Mouse (Mus musculus): Measurements from ENCODE around the gene Cdc37l1.

The Cdc37l1 gene

DNA sequence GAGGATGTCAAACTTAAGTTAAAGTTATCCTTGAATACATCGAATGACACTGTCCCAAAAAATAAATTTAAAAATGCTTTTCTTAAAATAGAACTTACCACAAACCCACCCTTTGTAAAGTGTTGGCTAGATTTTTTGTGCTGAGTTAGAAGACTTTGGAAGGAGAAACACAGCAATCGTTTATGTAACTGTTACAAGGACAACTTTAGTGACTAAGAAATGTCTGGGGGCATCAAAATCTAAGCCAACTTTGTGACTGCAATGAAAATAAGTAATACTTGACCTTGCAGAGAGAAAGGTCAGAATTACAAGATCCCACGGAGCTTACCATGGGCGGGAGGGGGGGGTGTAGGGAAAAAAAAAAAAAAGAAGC is 56.8 kb downstream of the Cdc37l1 start:
- DNase-seq (ENCODE audit: low read depth, low spot score): no peak

- no peak for DNase-seq (ENCODE audit: low read depth, low spot score)
Measured at GRCm38 (mm10) chr19:29047334-29048170, 57.4 kb downstream of the Cdc37l1 start, which contains the start of gene Ak3. Ak3 (minus strand) TSS chr19:29047961.

GRCm38 (mm10) chr19:29049401-29050075 is 59.4 kb downstream of the Cdc37l1 start:
- DNase-seq (ENCODE audit: low read depth, low spot score): no peak

DNA sequence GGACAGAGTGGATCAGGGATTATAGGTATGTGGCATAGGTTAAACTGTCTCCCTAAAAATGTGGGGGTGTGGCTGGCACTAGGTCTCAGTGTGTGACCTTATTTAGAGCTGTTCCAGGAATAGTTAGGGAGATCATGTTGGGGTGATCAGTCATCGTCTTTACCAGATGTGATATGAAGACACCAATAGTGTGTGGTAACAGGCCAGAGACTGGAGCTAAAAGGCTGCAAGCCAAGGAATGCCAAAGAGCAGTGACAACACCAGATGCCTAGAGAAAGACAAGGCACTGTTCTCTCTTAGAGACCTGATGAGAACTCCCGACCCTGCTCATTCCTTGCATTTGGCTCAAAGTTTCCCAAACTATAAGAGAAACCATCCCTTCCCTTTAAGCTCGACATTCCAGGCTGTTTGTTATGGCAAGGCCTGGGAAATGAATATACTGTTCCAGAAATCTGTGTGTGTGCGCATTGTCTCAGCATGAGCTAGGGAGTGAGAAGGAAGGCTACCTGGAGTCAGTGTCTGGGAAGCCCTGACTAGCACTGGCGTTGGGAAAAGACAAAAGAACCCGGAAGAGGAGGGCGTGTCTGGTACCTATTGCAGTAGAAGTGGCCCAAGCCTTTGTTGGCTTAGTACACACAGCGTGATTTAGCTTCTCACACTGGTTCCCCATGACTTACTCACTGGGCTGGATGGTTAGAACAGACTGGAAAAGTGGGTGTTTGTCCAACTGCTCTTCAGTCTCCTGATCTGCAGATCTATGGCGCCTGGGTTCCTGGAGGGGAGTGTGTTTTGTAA is 60.2 kb downstream of the Cdc37l1 start:
- no peak for DNase-seq (ENCODE audit: low read depth, low spot score)

DNA sequence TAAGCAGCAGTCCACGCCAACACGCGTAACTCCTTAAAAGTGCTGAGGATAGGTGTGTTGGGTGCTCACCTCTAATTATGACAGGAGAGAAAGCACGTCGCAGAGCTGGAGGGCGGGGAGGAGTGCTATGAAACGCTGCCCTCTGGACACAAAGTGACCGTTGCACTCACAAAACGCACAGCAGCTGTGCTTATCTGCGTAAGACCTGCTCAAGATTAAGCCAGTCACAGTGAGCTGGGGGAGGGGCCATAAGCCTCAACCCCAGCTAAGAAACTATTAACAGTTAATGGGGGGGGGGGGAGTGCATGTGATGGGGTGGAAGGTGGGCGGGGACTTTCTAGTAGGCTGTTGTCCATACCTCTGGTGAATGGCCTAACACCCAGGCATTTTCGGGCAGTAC is 62.6 kb downstream of the Cdc37l1 start:
- DNase-seq (ENCODE audit: low read depth, low spot score): no peak

GRCm38 (mm10) chr19:29054594-29054993 is 64.4 kb downstream of the Cdc37l1 start:
- DNase-seq (ENCODE audit: low read depth, low spot score): no peak

DNA sequence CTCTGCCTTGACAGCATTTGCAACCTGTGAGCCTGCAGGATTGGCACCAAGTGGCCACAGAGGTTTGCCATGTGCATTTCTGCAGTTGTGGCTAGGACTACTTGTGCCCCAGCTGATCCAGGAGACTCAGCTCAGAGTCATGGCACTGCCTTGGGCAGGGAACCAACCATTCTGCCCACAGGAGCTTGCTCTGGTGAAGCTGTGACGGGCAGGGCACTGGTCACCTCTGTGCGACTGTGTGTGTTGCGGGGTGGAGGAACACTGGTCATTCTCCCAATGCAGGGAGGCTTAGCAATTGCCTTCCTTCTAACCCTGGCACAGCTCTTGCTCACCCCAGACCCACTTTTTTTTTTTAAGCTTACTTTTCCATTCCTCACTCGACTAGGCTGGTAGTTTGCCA is 65.3 kb downstream of the Cdc37l1 start:
- no peak for DNase-seq (ENCODE audit: low read depth, low spot score)

DNA sequence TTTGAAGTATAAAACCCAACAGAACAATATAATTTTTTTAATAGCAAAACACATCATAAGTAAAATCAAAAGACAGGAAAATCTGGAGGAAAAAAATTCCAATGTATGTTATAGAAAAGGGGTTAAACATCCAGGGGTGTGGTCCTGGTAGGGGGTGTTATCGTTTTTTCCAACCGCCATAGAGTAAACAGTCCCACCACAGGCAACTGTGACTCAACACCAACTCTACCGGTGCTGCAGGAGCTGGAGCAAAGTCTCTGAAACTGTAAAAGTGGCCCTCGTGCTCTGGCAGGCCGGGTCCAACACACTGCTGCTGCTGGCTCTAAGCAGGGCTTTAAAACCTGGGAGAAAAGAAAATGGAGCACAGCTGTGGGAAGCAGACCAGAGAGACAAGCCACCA is 68.6 kb downstream of the Cdc37l1 start:
- DNase-seq (ENCODE audit: low read depth, low spot score): no peak

DNA sequence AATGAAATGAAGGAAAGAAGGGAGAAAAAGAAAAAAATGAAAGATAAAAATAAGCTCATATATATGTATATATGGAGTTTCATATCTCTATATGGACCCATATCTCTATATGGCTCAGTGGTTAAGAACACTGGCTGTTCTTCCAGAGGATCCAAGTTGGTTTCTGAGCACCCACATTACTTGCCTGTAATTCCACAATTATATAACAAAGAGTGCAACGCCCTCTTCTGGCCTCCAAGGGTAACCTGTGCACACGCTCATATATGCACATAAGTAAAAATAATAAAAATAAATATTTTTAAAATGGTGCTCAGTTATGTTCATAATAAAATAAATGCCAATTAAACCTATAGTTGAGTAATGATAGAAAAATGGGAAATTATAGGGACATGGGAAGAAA is 69.5 kb downstream of the Cdc37l1 start:
- no peak for DNase-seq (ENCODE audit: low read depth, low spot score)

DNA sequence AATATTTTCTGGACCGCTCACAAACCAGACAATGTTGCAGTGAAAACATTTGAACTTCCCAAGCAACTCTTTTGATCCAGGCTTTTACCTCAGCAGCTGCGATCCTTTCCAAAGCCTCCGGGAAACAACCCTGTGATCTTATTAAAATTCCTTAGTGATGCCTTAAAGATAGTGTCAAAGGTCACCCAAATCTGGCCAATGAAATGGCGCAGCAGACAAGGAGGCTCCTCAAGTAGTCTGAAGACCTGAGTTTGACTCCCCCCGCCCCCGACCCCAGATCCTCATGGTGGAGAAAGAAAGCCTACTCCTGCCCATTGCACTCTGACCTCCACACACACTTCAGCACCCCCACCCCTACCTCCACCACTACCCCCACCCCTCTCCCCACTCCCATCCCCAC is 70.1 kb downstream of the Cdc37l1 start:
- DNase-seq (ENCODE audit: low read depth, low spot score): no peak

DNA sequence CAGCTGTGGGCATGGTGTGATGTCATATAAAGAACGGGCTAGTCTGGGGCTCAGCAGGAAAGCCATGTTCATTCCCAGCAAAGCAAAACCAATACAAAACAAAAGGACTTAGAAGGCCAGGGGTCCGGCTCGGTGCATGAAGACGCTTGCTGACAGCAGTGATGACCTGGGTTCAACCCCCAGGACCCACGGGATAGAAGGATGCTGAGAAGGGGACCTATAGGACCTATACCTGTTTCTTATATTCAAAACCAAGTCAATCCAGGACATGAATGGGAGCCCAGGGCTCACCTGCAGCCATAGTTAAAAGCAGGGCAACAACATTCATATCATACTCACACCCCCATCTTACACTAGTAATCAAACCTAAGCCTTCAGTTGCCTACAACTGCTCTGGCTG is 72.9 kb downstream of the Cdc37l1 start:
- DNase-seq (ENCODE audit: low read depth, low spot score): no peak

DNA sequence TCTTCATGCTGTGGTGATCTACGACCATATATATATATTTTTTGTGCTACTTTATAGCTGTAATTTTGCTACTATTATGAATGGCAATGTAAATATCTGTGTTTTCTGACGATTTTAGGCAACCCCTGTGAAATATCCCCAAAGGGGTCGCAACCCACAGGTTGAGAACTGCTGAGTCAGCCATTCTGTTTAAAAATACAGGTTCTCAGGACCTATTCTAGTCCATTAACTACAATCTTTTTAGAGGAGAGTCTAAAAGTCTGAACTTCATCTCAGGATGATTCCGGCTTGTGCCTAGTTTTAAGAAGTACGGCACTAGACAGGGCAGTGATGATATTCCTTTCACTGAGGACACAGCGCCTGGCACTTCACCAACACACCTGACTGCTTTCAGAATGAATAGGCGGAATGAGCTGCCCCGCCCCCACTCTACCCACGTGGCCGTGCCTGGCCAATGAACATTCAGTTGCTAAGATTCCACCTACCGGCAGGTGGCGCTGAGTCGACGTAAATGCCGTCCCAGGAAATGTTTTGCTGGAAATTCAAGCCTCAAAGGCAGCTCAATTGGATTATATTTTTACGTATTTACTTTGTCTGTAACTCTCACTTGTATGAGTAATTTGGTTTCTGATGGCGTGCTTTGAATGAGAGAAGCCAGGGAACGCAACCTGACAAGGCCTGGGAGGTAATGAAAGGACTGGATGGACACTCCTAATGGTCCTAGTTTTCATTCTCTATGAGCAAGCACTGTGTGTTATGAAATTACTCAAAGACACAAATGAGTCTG is 73.6 kb downstream of the Cdc37l1 start:
- DNase-seq (ENCODE audit: low read depth, low spot score): peak; percentile 98

- peak; percentile 87 for DNase-seq (ENCODE audit: low read depth, low spot score)
Measured at GRCm38 (mm10) chr19:29064451-29065102, 74.4 kb downstream of the Cdc37l1 start.

DNA sequence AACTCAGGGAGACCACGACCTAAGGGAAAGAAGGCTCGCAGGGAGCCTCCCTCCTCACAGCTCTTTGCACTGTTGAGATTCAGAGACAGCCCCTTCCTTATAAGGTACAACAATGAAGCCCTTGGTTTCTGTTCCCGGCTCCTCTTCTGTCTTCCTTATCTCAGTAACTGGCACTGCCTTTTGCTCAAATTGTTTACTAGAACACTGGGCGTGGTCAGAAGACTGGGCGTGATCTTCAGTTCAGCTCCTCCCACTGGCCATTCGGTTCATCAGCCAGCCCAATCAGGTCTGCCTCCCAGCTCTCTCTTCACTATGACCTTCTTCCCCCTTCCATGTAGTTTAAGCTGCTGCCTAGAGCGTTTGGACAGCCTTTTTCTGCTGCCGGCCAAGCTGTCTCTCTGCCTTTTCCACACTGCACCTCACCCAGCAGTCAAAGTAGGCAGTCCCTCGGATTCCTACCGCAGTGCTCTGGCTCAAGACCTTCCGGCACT is 76.9 kb downstream of the Cdc37l1 start:
- peak; percentile 94 for DNase-seq (ENCODE audit: low read depth, low spot score)

GRCm38 (mm10) chr19:29069195-29069594 is 79.0 kb downstream of the Cdc37l1 start:
- DNase-seq (ENCODE audit: low read depth, low spot score): no peak

DNA sequence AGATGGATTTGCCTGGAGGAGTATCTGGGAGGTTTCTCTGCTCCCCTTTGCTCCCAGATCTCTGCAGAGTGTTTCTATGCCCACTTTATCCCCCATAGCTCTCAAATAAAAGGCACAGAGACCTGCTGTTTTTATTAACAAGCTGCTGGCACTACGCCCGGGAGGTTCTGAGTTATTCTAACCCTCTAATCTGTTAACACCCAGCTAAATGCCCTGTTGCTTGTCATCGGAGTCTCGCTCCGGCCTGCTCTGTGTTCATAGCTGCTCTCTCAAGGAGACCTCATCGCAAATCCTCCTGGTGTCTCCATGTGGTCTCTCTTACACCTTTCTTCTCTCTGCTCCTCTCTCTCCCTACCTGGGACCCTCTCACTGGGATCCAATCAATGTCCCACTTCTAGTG is 84.7 kb downstream of the Cdc37l1 start:
- DNase-seq (ENCODE audit: low read depth, low spot score): no peak
